Mouse (Mus musculus) liver, adult 2 months (tissue): ENCODE measurements at regions not wholly inside any gene's neighbourhood (a gene's known extent, or its start where the extent isn't known, plus 50 kb on each side); places are given as distances from the start of the nearest gene placed in this dataset.

Experiments
- DNase-seq: peaks from one replicate; pipeline ENCODE4 v3.0.0-alpha.2; 2011; ENCODE audit warnings: low read depth, low spot score; ENCODE audit errors: extremely low read depth
- H3K27ac ChIP-seq: fragments of 200-500 bp; replicated peaks from 2 replicates; pipeline ENCODE4 v1.5.1; 2012; ENCODE audit warnings: low read depth, mild to moderate bottlenecking, control low read depth, inconsistent platforms, low read length; ENCODE audit not compliant: insufficient read depth
- H3K27me3 ChIP-seq: fragments of 200-500 bp; 2 replicates; pipeline ENCODE4 v1.6.1; 2012; ENCODE audit warnings: mild to moderate bottlenecking, moderate library complexity, low read length, inconsistent platforms; ENCODE audit not compliant: control insufficient read depth, insufficient read depth
- H3K36me3 ChIP-seq: fragments of 200-500 bp; 2 replicates; pipeline ENCODE4 v1.6.1; 2012; ENCODE audit warnings: low read length, inconsistent platforms; ENCODE audit not compliant: control insufficient read depth, insufficient read depth
- H3K4me1 ChIP-seq: fragments of 200-500 bp; 2 replicates; pipeline ENCODE4 v1.6.1; 2011; ENCODE audit warnings: low read length; ENCODE audit not compliant: control insufficient read depth, insufficient read depth
- H3K4me3 ChIP-seq: fragments of 200-500 bp; 2 replicates; pipeline ENCODE4 v1.5.1; 2011; ENCODE audit warnings: low read depth, mild to moderate bottlenecking, control low read depth, low read length, moderate library complexity; ENCODE audit not compliant: insufficient read depth
- H3K79me2 ChIP-seq: fragments of 200-500 bp; 2 replicates; pipeline ENCODE4 v1.6.1; 2012; ENCODE audit warnings: inconsistent platforms, mild to moderate bottlenecking, low read length, moderate library complexity; ENCODE audit not compliant: control insufficient read depth, insufficient read depth
- H3K9ac ChIP-seq: fragments of 200-500 bp; 2 replicates; pipeline ENCODE4 v1.6.1; 2012; ENCODE audit warnings: low read depth, mild to moderate bottlenecking, control low read depth, inconsistent platforms, low read length
- CTCF ChIP-seq: fragments of 200-500 bp; IDR thresholded peaks from 2 replicates; pipeline ENCODE4 v1.5.1; 2011; ENCODE audit warnings: low read depth, low read length, control low read depth
- POLR2A ChIP-seq: fragments of 200-500 bp; IDR thresholded peaks from 2 replicates; pipeline ENCODE4 v1.6.1; 2011; ENCODE audit warnings: low read length, control low read depth; ENCODE audit not compliant: insufficient read depth; ENCODE audit errors: extremely low read depth
- WGBS: fragments of 180-500 bp; shearing (Covaris S2); methylation state at CpG from one replicate; pipeline ENCODE4 v1.1.7; 2018; 5-methylcytosine and 5-hydroxymethylcytosine counted together

- WGBS, result 72% methylated on average over 7 of the region's 7 CpGs
Observed at GRCm38 (mm10) chr9:34423062-34423461, 62.6 kb upstream of the Kirrel3 start.

GRCm38 (mm10) chr9:34426589-34426988, 59.1 kb upstream of the Kirrel3 start:
- H3K4me3 ChIP-seq, result no peak overlapping the region
- H3K27me3 ChIP-seq, result no peaks in the 10 kb centered on the region
- no peaks in the 10 kb centered on the region for H3K36me3 ChIP-seq
- no peak overlapping the region for H3K9ac ChIP-seq
- DNase-seq, result peak; percentile 48
- H3K27ac ChIP-seq, result no peak overlapping the region
- 69% methylated on average over 4 of the region's 4 CpGs for WGBS
- H3K79me2 ChIP-seq, result no peaks in the 10 kb centered on the region
- H3K4me1 ChIP-seq, result no peaks in the 10 kb centered on the region
- TF ChIP-seq CTCF (no peak), POLR2A (no peak)

More at GRCm38 (mm10) chr9:34423062-34423461, 62.6 kb upstream of the Kirrel3 start:
- no peak overlapping the region for H3K27ac ChIP-seq
- no peaks in the 10 kb centered on the region for H3K27me3 ChIP-seq
- no peaks in the 10 kb centered on the region for H3K36me3 ChIP-seq
- no peaks in the 10 kb centered on the region for H3K79me2 ChIP-seq
- H3K4me1 ChIP-seq, result no peaks in the 10 kb centered on the region
- H3K9ac ChIP-seq, result no peak overlapping the region
- TF ChIP-seq CTCF (no peak), POLR2A (no peak)
- DNase-seq, result no peak
- no peak overlapping the region for H3K4me3 ChIP-seq

GRCm38 (mm10) chr9:34427711-34428110, 58.0 kb upstream of the Kirrel3 start:
- no peak for TF ChIP-seq CTCF
- no peak for TF ChIP-seq POLR2A
- Histone ChIP-seq H3K79me2 (no peaks in the 10 kb centered on the region), H3K27ac (no peak overlapping the region), H3K36me3 (no peaks in the 10 kb centered on the region), H3K27me3 (no peaks in the 10 kb centered on the region), H3K9ac (no peak overlapping the region), H3K4me3 (no peak overlapping the region), H3K4me1 (no peaks in the 10 kb centered on the region)
- 82% methylated on average over 8 of the region's 8 CpGs for WGBS
- DNase-seq, result no peak
